19 mouse cellular contexts compared by ENCODE assay signal in the genomic region with DNA sequence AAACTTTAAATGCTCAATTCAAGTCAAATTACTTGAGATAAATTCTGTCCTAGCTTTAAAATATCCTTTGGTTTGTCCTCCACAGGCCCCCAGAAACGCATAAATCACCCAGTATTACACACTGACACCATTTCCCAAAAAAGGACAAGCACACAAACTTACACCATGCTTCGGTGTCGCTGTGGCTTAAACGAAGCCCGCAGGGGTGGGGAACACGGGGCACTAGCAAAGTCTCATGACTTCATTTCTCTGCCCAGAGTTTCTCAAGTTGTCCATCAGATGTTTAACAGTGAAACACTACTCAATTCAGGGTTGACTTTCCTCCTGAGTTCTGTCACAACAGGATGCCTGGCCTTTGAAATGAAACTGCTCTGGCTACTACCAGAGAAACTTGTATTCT. TPM values are rescaled to one million over a fixed set of nuclear protein-coding genes. Genes with fewer than 3 reads are reported as not detected.
DNase-seq lines count a peak whose midpoint lies in the region; ATAC-seq and TF ChIP-seq lines count a peak whose summit lies in the region.
"Had no signal": no experiment of that assay in that cellular context is flagged by ENCODE, and none has a peak within 500 bp of the region (broad histone marks: within the 10 kb centered on the region; RNA-seq: fewer than 3 reads in every experiment).

No protein-coding gene starts in this region.

- H3K4me3 ChIP-seq in heart, embryonic 12.5 days, result no peak overlapping the region
- H3K4me3 ChIP-seq in lung, embryonic 16.5 days (ENCODE audit: low read length), result no peak overlapping the region
- no peak overlapping the region for H3K4me3 ChIP-seq in stomach, embryonic 16.5 days (replicated peaks; ENCODE audit: low read length)
- H3K4me3 ChIP-seq in thymus, adult 2 months (ENCODE audit: control insufficient read depth, insufficient read depth, low read length), result no peak overlapping the region
- H3K4me3 ChIP-seq: embryonic facial prominence, embryonic 15.5 days; forebrain, embryonic 12.5 days; midbrain, embryonic 10.5 days; neural tube, embryonic 13.5 days had no signal

- H3K9me3 ChIP-seq in heart, embryonic 12.5 days (replicated peaks), result no peaks in the 10 kb centered on the region
- no peaks in the 10 kb centered on the region for H3K9me3 ChIP-seq in lung, embryonic 16.5 days (ENCODE audit: control insufficient read depth, low read length)
- H3K9me3 ChIP-seq in stomach, embryonic 16.5 days (replicated peaks; ENCODE audit: control insufficient read depth, low read length), result no peaks in the 10 kb centered on the region
- H3K9me3 ChIP-seq: embryonic facial prominence, embryonic 15.5 days; forebrain, embryonic 12.5 days; midbrain, embryonic 10.5 days; neural tube, embryonic 13.5 days had no signal

- no peak for TF ChIP-seq POLR2A in thymus, adult 2 months (IDR thresholded peaks at IDR 0.05; ENCODE audit: control insufficient read depth, extremely low read depth, insufficient read depth, low read length, poor library complexity)

- H3K27me3 ChIP-seq in heart, embryonic 12.5 days (replicated peaks), result no peaks in the 10 kb centered on the region
- H3K27me3 ChIP-seq in lung, embryonic 16.5 days (ENCODE audit: control insufficient read depth, insufficient read depth, low read depth, low read length), result no peaks in the 10 kb centered on the region
- H3K27me3 ChIP-seq in stomach, embryonic 16.5 days (ENCODE audit: control insufficient read depth, insufficient read depth, low read length), result no peaks in the 10 kb centered on the region
- H3K27me3 ChIP-seq in thymus, adult 2 months (ENCODE audit: control insufficient read depth, insufficient read depth, low read length), result no peaks in the 10 kb centered on the region
- H3K27me3 ChIP-seq: embryonic facial prominence, embryonic 15.5 days; forebrain, embryonic 12.5 days; neural tube, embryonic 13.5 days had no signal

- H3K36me3 ChIP-seq in heart, embryonic 12.5 days, result no peaks in the 10 kb centered on the region
- no peaks in the 10 kb centered on the region for H3K36me3 ChIP-seq in lung, embryonic 16.5 days (ENCODE audit: control insufficient read depth, insufficient read depth, low read length)
- no peaks in the 10 kb centered on the region for H3K36me3 ChIP-seq in stomach, embryonic 16.5 days (ENCODE audit: control insufficient read depth, insufficient read depth, low read length)
- no peaks in the 10 kb centered on the region for H3K36me3 ChIP-seq in thymus, adult 2 months (ENCODE audit: control insufficient read depth, insufficient read depth, low read length)
- H3K36me3 ChIP-seq: embryonic facial prominence, embryonic 15.5 days; forebrain, embryonic 12.5 days; midbrain, embryonic 10.5 days; neural tube, embryonic 13.5 days had no signal

- no peak for ATAC-seq in heart, embryonic 12.5 days (ENCODE audit: insufficient number of reproducible peaks, low FRiP score)
- ATAC-seq in lung, embryonic 16.5 days (ENCODE audit: low read depth), result no peak
- peak; percentile 75; the same call in 1 of the 2 replicates for ATAC-seq in stomach, embryonic 16.5 days (ENCODE audit: insufficient read depth, low FRiP score)
- ATAC-seq: liver, postnatal 0 days had no signal

- intact Hi-C loops in heart, postnatal 14 days (cut with DNase I), result loop anchor here (5.0 kb wide), 1 partner anchor 89 kb away; no protein-coding TSS in a partner anchor

- TF ChIP-seq CTCF in thymus, adult 2 months (IDR thresholded peaks at IDR 0.05; ENCODE audit: borderline replicate concordance, control insufficient read depth, extremely low read depth, insufficient read depth, low read length, poor library complexity), result no peak

- no peak overlapping the region for H3K4me2 ChIP-seq in heart, embryonic 12.5 days
- H3K4me2 ChIP-seq in lung, embryonic 16.5 days (ENCODE audit: low read depth, low read length), result no peak overlapping the region
- no peak overlapping the region for H3K4me2 ChIP-seq in stomach, embryonic 16.5 days (ENCODE audit: low read depth, low read length)
- H3K4me2 ChIP-seq: embryonic facial prominence, embryonic 15.5 days; forebrain, embryonic 12.5 days; neural tube, embryonic 13.5 days had no signal

- no peak overlapping the region for H3K9ac ChIP-seq in heart, embryonic 12.5 days
- no peak overlapping the region for H3K9ac ChIP-seq in lung, embryonic 16.5 days (ENCODE audit: low read length)
- H3K9ac ChIP-seq in stomach, embryonic 16.5 days (ENCODE audit: low read length), result no peak overlapping the region
- H3K9ac ChIP-seq: embryonic facial prominence, embryonic 15.5 days; forebrain, embryonic 12.5 days; liver, postnatal 0 days; neural tube, embryonic 13.5 days had no signal

- 0 out of 2 replicates have a peak overlapping the region, but pooled peaks have one; percentile 12 for H3K27ac ChIP-seq in heart, embryonic 12.5 days (ENCODE audit: poor library complexity, severe bottlenecking)
- peak overlapping the region; percentile 62 for H3K27ac ChIP-seq in lung, embryonic 16.5 days (ENCODE audit: low read length)
- H3K27ac ChIP-seq in stomach, embryonic 16.5 days (ENCODE audit: low read length), result peak overlapping the region; percentile 88
- no peak overlapping the region for H3K27ac ChIP-seq in thymus, adult 2 months (ENCODE audit: control insufficient read depth, insufficient read depth, low read length)
- H3K27ac ChIP-seq: forebrain, embryonic 12.5 days; midbrain, embryonic 10.5 days; neural tube, embryonic 13.5 days had no signal

- peak; percentile 58 to 88 for DNase-seq in adrenal gland, adult (ENCODE audit: inconsistent age in 2 of 2, low spot score in 1 of 2)
- no peak for DNase-seq in adrenal gland, postnatal 25 days
- no peak for DNase-seq in heart, postnatal 14 days
- DNase-seq in lung, postnatal 14 days, result no peak
- no peak for DNase-seq in thymus, adult 2 months
- DNase-seq: cerebellum, adult 8-10 months; kidney, postnatal 10 days; layer of hippocampus, adult 9-11 months; liver, postnatal 0 days; retina, postnatal 1 day; thymus, postnatal 4 days had no signal

- peaks cover 76% of the 10 kb centered on the region for H3K4me1 ChIP-seq in heart, embryonic 12.5 days (replicated peaks)
- H3K4me1 ChIP-seq in lung, embryonic 16.5 days (replicated peaks; ENCODE audit: control insufficient read depth, insufficient read depth, low read length), result peaks cover 30% of the 10 kb centered on the region
- H3K4me1 ChIP-seq in stomach, embryonic 16.5 days (ENCODE audit: control insufficient read depth, insufficient read depth, low read length), result peaks cover 14% of the 10 kb centered on the region; the same call in 1 of the 2 replicates
- peaks cover 4% of the 10 kb centered on the region for H3K4me1 ChIP-seq in thymus, adult 2 months (replicated peaks; ENCODE audit: control insufficient read depth, insufficient read depth, low read length)
- H3K4me1 ChIP-seq: forebrain, embryonic 12.5 days; neural tube, embryonic 13.5 days had no signal

- 68% methylated on average over 6 of the region's 6 CpGs for WGBS in heart, embryonic 12.5 days
- 61% methylated on average over 6 of the region's 6 CpGs for WGBS in lung, embryonic 16.5 days
- 54% methylated on average over 6 of the region's 6 CpGs for WGBS in stomach, embryonic 16.5 days
- WGBS in thymus, adult 2 months, result 23% methylated on average over 6 of the region's 6 CpGs

RNA-seq across cellular contexts. Expression of gene Filip1, which starts 41.0 kb away (rescaled TPM):
- total RNA-seq in adrenal gland, postnatal 25 days (2021), result 108 and 113 TPM in 2 replicates
- 26.5 and 28.0 TPM in 2 replicates for polyA plus RNA-seq in heart, embryonic 12.5 days (2016; fragmentation: Nextera tagmentation; extraction: Ambion mirVana)
- total RNA-seq in heart, postnatal 14 days (2021), result 100 to 1,000 TPM; 117 to 120 TPM
- 12.4 and 14.2 TPM in 2 replicates for polyA plus RNA-seq in lung, embryonic 16.5 days (2015; fragmentation: Nextera tagmentation; extraction: Ambion mirVana)
- 11.1 and 11.6 TPM in 2 replicates for polyA plus RNA-seq in stomach, embryonic 16.5 days (2015; fragmentation: Nextera tagmentation; extraction: Ambion mirVana)
- polyA plus RNA-seq in thymus, adult 2 months (2012; rRNA removed), result 0.51 and 0.90 TPM in 2 replicates
- total RNA-seq: monocyte, adult 5-6 weeks had no signal

Comparison
In these comparisons a context has a peak if more than half of its experiments do, and no peak if none do; other contexts are left out.
1. DNase-seq: peak in adrenal gland, adult (2 of 2); none in adrenal gland, postnatal 25 days (single experiment), heart, postnatal 14 days (0 of 2), lung, postnatal 14 days (single experiment) and thymus, adult 2 months (single experiment).